Mouse (Mus musculus) splenic B cell, adult 2 months (primary cell): ENCODE data around the gene Hist3h2a.

Experiments used
- DNase-seq: peaks from one replicate; pipeline ENCODE4 v3.0.0-alpha.2; 2011; ENCODE audit warnings: low read depth, low spot score
- H3K27me3 ChIP-seq: 2 replicates; pipeline ENCODE4 v1.6.1; 2012; ENCODE audit warnings: mild to moderate bottlenecking, low read length, moderate library complexity, mixed read lengths; ENCODE audit not compliant: control insufficient read depth, poor library complexity, insufficient read depth, severe bottlenecking
- H3K36me3 ChIP-seq: 2 replicates; pipeline ENCODE4 v1.6.1; 2012; ENCODE audit warnings: mild to moderate bottlenecking, low read length, moderate library complexity, mixed read lengths; ENCODE audit not compliant: control insufficient read depth, poor library complexity, insufficient read depth, severe bottlenecking

Gene Hist3h2a

DNA sequence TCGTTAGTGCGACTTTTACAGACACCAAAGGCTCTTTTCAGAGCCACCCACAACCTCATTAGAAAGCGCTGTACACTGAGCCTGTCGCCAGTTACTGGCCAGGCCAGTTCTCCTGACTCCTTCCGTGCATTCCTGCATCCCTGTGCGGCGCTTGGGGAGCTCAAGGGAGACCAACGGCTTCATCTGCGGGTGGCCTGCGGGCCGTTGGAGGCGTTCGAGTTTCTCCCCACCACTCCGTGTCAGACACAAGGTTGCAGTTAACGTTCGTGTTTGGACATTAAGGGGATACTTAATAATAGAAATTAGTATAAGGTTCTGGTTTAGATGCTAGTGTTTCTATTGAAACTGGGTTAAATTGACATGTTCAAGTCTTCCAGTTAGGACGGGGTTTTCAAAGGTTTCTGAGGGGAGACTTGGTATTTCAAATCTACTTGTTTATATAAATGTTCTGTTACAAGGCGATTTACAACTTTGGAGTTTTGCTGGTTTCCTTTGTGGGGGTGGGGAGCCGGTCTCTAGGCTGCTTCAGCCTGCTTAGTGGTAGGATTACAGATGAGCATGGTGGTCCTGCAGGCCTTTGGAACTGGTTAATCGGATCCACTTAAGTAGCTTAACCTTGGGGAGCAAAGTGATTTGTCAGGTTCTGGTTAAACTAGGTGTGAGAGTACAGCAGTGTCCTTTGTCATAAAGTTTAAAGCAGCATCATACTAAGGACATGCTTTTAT is 820 bp downstream of the Hist3h2a start:
- Histone ChIP-seq H3K27me3 (no peaks in the 10 kb centered on the region), H3K36me3 (no peaks in the 10 kb centered on the region; the same call in 1 of the 2 replicates)
- DNase-seq = no peak

DNA sequence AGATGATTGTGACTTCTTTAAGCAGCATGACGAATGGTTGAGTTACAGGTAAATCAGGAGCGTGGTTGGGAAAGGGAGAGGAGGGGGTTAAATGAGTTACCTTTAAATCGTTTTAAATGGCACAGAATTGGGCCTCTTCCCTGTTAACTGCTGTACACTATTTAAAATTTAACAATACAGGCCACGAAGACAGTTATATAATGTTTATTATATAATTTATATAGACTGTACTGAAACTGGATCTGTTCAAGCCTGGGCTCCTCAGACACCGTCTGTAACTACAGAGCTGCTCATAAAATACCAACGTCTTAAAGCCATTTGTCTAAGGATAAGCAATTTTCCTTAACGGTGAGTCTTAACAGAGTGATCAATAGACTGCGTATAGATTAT is 1.4 kb downstream of the Hist3h2a start:
- no peaks in the 10 kb centered on the region for H3K27me3 ChIP-seq
- no peaks in the 10 kb centered on the region; the same call in 1 of the 2 replicates for H3K36me3 ChIP-seq
- no peak for DNase-seq

DNA sequence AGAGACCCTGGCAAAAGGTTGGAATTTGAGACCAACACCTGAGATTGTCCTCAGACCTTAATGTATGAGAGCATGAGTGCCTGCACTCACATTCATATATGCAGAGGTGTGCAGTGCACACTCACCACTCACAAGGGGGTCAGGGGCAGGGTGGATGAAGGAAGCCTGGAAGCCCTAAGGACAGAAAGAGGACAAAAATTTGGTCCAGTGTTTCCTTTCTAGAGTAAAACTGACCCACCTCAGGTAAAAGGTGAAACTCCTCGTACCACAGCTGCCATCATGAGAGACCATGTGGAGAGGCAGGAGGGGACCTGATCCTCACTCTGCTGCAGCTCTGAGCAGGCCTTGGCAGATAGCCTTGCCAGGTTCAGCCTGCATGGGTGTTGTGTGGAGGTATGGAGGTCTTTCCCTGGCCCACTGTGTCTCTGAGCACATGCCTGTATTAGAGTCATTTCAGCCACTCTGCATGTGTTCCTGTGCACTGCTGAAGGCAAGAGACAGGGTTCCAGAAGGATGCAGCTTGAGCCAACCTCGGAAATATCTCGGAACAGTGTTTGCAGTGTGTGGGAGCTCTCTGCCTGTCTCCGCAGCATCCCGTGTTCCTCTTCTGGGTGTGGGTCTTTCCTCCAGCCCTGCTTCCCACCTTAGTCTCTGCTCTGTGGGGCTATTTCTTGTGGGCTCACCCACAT is 2.9 kb downstream of the Hist3h2a start:
- no peak for DNase-seq
- Histone ChIP-seq H3K36me3 (no peaks in the 10 kb centered on the region; the same call in 1 of the 2 replicates), H3K27me3 (no peaks in the 10 kb centered on the region)

DNA sequence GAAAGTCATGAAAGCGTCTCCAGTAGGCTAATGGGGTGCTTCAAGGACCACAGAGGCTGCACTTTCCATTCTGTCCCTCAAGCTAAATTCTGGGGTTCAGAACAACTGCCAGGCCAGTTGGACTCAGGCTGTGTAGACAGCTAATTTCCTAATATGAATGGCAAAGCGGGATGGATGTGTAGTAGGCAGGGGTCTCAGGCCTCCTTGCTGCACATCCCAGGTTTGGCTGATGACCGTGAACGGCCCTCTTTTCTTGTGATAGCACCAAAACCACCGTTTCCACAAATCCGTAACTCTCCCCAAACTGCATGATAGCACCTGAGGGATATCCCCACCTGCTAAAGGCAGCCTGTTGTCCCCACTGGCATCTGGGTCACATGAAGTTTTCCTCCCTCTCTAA is 4.1 kb downstream of the Hist3h2a start:
- no peak for DNase-seq
- H3K27me3 ChIP-seq = no peaks in the 10 kb centered on the region
- H3K36me3 ChIP-seq = no peaks in the 10 kb centered on the region; the same call in 1 of the 2 replicates

DNA sequence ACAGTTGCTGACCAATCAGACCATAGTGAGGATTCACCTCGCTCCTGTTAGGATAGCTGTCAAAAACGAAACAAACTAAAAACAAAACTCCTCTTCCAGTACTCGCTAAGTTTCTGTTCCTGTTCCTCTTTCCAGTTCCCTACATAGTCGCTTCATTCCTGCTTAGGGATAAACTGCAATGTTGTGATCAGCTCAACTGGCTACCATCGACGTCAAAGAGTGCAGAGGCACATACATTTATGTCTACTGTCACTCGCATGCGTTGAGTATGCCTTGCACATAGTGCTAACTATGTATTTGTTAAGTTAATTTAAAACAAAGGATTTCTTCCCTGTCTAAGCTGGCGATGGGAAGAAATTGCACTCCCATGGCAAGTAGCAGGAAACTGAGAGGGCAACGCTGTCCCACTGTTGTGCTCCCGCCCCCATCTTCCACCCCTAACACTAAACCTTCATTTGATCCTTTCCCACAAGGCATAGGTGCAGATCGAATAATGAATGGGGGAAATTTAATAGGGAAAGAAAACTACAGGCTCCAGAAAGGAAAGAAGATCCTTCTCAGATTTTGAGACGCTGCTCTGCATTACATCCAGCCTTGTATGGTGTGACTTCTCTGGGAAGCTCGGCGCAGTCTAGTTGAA is 4.8 kb downstream of the Hist3h2a start:
- H3K27me3 ChIP-seq = no peaks in the 10 kb centered on the region
- peak; percentile 73 for DNase-seq
- no peaks in the 10 kb centered on the region; the same call in 1 of the 2 replicates for H3K36me3 ChIP-seq

DNA sequence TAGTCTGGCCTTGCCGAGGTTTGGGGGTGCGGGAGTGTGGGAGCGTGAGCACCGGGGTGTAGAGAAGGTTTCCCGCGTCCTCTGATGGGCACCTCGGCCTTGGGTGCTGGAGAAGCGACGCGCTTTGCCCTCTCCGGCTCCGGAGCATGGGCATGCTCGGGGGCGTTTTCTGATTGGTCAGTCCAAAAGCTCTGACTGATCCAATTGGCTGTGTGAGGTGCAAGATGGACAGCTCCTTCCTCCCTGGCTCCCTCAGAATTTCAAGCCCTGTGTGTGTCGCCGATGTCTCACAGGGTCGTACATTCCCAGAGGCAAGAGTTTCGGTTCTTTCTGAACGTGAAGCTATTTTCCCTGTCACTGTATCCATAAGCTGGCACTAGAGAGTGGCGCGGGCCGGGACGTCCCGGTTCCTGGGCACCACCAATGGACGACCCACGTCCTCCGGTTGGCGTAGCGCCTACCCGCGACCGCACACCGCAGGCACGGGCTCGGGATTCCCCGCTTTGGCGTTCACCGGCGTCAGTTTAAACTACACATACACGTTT is 5.5 kb downstream of the Hist3h2a start:
- no peaks in the 10 kb centered on the region for H3K27me3 ChIP-seq
- peak; percentile 90 for DNase-seq
- H3K36me3 ChIP-seq = no peaks in the 10 kb centered on the region; the same call in 1 of the 2 replicates

DNA sequence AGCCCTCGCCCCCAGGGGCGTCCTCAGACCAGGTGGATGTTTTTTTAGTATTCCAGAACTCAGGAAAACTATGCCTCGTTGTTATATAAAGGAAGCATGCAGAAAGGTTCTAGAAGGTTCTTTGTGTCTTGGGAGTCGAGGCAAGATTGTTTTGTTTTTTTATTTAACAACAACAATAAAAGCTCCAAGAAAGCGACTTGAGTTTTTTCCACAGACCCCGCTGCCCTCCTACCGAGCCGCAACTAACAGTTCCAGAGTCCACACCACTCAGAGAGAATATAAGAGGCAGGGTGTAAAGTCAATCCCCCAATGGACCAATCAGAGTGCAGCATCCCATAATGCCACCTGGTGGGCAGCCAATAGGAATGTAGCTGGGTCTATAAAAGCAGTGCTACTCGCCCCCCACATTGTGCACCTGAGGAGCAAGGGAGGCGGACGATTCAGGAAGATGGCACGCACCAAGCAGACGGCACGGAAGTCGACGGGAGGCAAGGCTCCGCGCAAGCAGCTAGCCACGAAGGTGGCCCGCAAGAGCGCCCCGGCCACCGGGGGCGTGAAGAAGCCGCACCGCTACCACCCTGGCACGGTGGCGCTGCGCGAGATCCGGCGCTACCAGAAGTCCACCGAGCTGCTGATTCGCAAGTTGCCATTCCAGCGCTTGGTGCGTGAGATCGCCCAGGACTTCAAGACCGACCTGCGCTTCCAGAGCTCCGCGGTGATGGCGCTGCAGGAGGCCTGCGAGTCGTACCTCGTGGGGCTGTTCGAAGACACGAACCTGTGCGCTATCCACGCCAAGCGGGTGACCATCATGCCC is 7.1 kb downstream of the Hist3h2a start:
- Histone ChIP-seq H3K36me3 (no peaks in the 10 kb centered on the region; the same call in 1 of the 2 replicates), H3K27me3 (no peaks in the 10 kb centered on the region)
- DNase-seq = no peak

DNA sequence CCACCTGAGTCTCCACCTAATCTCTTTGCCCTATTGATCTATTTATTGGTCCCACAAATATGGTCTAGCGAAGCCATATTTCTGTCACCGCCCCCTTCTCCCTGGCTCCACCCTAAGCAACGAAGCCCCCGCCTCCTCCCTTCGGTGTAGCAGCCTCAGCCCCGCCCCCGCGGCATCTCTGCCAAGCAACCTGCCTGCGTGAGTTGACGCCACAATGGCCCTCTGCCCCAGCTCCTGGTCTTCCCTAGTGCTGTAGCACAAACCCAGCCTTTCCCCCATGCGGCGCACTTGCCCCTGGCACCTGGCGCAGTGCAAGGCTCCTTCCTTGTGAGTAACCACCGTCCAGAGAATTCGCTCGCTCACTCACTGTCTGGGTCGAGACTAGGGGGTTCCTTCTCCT is 9.1 kb downstream of the Hist3h2a start:
- H3K27me3 ChIP-seq = no peaks in the 10 kb centered on the region
- peak; percentile 31 for DNase-seq
- H3K36me3 ChIP-seq = no peaks in the 10 kb centered on the region

DNA sequence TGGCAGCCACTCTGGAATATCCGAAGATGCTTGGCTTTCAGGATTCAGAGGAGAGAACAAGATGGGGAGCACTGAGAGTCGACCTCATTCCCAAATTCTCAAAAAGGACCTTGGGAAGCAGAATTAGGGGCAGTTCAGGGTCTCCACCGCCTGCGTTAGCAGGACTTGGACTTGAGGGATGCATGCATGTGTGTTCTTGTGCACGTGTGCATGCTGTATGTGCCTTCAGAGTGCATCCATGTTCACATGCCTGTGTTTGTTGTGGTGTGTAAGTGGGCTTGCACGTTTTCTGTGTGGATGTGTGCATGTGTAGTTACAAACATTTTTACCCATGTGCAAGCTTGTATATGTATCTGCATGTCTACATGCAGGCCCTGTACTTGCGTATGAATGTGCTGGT is 9.7 kb downstream of the Hist3h2a start:
- H3K36me3 ChIP-seq = no peaks in the 10 kb centered on the region
- DNase-seq = no peak
- no peaks in the 10 kb centered on the region for H3K27me3 ChIP-seq

DNA sequence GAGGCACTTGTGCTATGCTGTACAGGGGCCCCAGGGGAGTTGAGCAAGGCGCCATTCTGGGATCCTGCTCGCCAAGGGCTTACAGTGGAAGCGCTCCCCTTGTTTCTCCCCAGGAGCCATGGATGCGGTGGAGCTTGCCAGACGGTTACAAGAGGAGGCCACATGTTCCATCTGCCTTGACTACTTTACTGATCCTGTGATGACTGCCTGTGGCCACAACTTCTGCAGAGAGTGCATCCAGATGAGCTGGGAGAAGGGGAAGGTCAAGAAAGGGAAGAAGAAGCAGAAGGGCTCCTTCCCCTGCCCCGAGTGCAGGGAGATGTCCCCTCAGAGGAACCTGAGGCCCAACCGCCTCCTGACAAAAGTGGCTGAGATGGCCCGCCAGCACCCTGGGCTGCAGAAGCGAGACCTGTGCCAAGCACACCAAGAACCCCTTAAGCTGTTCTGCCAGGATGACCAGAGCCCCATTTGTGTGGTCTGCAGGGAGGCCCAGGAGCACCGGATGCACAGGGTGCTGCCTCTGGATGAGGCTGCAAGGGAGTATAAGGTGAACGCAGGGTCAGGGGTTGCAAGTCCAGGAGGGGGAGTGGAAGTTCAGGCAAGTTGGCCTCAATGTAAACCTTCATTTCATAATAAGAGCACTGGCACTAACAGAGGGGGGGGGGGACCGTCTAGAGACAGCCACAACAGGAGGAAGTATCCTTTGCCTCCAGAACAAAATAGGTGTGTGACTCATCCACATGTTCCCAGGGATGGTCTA is 10.7 kb downstream of the Hist3h2a start:
- Histone ChIP-seq H3K36me3 (no peaks in the 10 kb centered on the region), H3K27me3 (no peaks in the 10 kb centered on the region)
- DNase-seq = no peak

DNA sequence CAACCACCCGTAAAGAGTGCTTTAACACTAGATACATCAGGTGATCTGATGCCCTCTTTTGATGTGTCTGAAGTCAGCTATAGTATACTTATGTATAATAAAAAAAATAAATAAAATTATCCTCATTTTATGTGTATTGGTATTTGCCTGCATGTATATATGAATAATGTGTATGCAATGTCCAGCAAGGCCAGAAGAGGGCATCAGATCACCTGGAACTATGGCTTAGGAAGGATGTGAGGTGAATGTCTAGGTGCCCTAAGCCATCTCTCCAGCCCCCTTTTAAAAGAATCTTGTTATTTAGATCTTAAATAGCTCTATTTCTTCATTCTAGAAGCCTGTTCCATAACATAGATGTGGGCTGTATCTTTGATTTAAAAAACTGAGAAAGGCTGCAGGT is 12.9 kb downstream of the Hist3h2a start:
- Histone ChIP-seq H3K36me3 (no peaks in the 10 kb centered on the region), H3K27me3 (no peaks in the 10 kb centered on the region)
- DNase-seq = peak; percentile 83

DNA sequence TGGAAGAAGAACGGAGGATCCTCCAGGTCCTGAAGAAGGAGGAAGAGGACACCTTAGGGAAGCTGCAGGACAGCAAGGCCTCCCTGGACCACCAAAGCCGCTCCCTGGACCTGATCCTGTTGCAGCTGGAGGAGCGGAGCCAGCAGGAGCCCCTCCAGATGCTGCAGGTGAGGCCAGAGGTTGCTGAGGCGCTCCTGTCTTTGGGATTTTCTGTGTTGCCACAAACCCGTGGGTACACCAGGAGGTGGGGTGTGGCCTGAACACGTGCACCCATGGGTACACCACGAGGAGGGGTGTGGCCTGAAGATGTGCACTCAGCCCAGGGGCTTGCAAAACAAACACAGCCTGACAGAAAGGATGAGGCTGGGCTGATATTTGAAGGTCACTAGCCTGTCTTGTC is 14.1 kb downstream of the Hist3h2a start:
- H3K36me3 ChIP-seq = no peaks in the 10 kb centered on the region
- H3K27me3 ChIP-seq = no peaks in the 10 kb centered on the region
- DNase-seq = no peak

DNA sequence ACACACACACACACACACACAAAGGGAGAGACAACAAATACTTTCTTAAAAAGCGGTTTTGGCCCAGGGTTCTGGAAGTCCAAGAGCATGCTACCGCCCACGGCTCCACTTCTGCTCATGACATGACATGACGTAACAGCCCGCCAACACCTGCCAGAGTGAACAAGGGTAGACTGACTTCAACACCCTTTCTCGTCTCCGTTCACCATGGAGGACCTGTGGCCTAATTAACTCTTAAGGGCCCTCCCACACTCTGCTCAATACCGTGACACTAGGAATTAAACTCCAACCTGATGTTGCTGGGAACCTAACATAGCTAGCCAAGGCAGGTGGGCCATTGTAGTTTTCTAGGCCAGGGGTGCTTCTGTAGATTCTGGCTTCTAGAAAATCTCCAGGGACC is 14.5 kb downstream of the Hist3h2a start:
- no peak for DNase-seq
- no peaks in the 10 kb centered on the region for H3K27me3 ChIP-seq
- no peaks in the 10 kb centered on the region for H3K36me3 ChIP-seq

DNA sequence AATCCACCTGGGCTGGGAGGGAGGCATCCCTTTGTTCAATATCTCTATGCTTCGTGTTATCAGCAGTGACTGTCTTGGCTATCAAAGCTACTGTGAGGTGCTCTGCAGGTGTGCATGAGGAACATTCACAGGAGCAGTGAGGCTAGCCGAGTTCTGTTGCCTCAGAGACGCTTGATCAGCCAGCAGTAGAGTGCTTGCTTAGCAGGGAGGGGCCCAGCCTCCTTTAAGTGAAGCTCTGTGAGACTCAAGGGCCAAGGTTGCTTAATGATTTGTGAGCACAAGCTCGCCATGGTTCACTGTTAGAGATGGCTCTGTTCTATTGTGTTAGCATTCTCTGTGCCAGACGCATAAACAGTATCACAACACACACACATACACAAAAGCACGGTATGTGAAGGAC is 15.2 kb downstream of the Hist3h2a start:
- peak; percentile 34 for DNase-seq
- H3K36me3 ChIP-seq = no peaks in the 10 kb centered on the region
- no peaks in the 10 kb centered on the region for H3K27me3 ChIP-seq
